Mouse (Mus musculus) intestine, embryonic 14.5 days (tissue): Measurements from ENCODE around the gene Mid1. TPM values are rescaled to one million over a fixed set of nuclear protein-coding genes. Genes with fewer than 3 reads are reported as not detected.

ENCODE experiments used
- ATAC-seq: fragments of 200-750 bp; cut with Nextera tagmentation; replicated peaks from 2 replicates; pipeline ENCODE4 v1.8.0; 2017; ENCODE audit warnings: low read depth, moderate number of reproducible peaks, moderate TSS enrichment, moderate library complexity; ENCODE audit not compliant: low FRiP score, low TSS enrichment
- DNase-seq: peaks from one replicate; pipeline ENCODE4 v3.0.0-alpha.2; 2018; ENCODE audit warnings: low spot score
- H3K27ac ChIP-seq: fragments of 300-500 bp; sonication (generic); 2 replicates; pipeline ENCODE4 v1.5.1; 2014; ENCODE audit warnings: low read depth, mild to moderate bottlenecking, control low read depth
- H3K27me3 ChIP-seq: fragments of 300-500 bp; sonication (generic); replicated peaks from 2 replicates; pipeline ENCODE4 v1.6.1; 2014; ENCODE audit warnings: low read length, control low read depth; ENCODE audit not compliant: control insufficient read depth, insufficient read depth
- H3K36me3 ChIP-seq: fragments of 300-500 bp; sonication (generic); 2 replicates; pipeline ENCODE4 v1.6.1; 2014; ENCODE audit warnings: low read length, control low read depth; ENCODE audit not compliant: control insufficient read depth, insufficient read depth
- H3K4me1 ChIP-seq: fragments of 300-500 bp; sonication (generic); replicated peaks from 2 replicates; pipeline ENCODE4 v1.6.1; 2014; ENCODE audit warnings: low read length, control low read depth, mixed read lengths; ENCODE audit not compliant: control insufficient read depth, insufficient read depth
- H3K4me2 ChIP-seq: fragments of 300-500 bp; sonication (generic); 2 replicates; pipeline ENCODE4 v1.6.1; 2014; ENCODE audit warnings: low read length
- H3K4me3 ChIP-seq: fragments of 300-500 bp; sonication (generic); 2 replicates; pipeline ENCODE4 v1.5.1; 2014; ENCODE audit warnings: low read depth, low read length, control low read depth, mixed read lengths
- H3K9ac ChIP-seq: fragments of 300-500 bp; sonication (generic); 2 replicates; pipeline ENCODE4 v1.6.1; 2014; ENCODE audit warnings: mild to moderate bottlenecking, low read length
- H3K9me3 ChIP-seq: fragments of 300-500 bp; sonication (generic); 2 replicates; pipeline ENCODE4 v1.6.1; 2016; ENCODE audit warnings: low read length, control low read depth; ENCODE audit not compliant: control insufficient read depth
- WGBS: fragments of 180-500 bp; shearing (Covaris S2); extraction: QIAGEN DNeasy Blood & Tissue Kit; methylation state at CpG from one replicate; pipeline ENCODE4 v1.1.7; 2014; 5-methylcytosine and 5-hydroxymethylcytosine counted together
- polyA plus RNA-seq: library from polyadenylated mRNA; unstranded; fragments of >200 nt; fragmentation: Nextera tagmentation; extraction: Ambion mirVana; gene quantifications from 2 replicates; pipeline ENCODE4 v1.2.1, GENCODE M21; 2014

Gene Mid1
- polyA plus RNA-seq = 10.3 and 11.2 TPM in 2 replicates

DNA sequence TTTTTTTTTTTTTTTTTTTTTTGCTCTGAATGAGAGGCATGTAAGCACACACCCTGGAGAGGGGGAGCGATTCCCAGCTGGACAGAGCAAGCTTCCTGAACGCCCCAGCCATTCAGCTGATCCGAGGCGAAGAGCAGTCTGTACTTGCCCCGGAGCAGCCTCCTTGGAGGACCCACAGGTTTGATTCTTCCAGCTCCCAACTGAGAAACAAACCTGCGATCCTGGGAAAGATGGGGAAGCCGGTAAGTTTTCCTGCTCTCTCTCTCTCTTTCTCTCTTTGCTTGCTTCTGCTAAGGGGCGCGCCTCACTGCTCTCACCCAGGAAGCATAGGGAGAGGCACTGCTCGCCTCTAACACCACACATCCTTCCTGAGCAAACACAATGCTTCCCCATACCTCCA lies at the start of gene Mid1:
Gene Mid1, plus strand, starts transcription at position 69 of the 400 bp plus-strand sequence.
- Histone ChIP-seq H3K27ac (peak within 1 kb of the TSS; percentile 47; the same call in 1 of the 2 replicates), H3K4me2 (peak within 1 kb of the TSS; percentile 47), H3K27me3 (no peaks in the 10 kb centered on the region), H3K9me3 (no peaks in the 10 kb centered on the region), H3K36me3 (no peaks in the 10 kb centered on the region), H3K9ac (peak within 1 kb of the TSS; percentile 37; the same call in 1 of the 2 replicates), H3K4me3 (peak within 1 kb of the TSS; percentile 36), H3K4me1 (no peaks in the 10 kb centered on the region)
- peak; percentile 65 for DNase-seq
- 0 out of 2 replicates have a peak, but pooled peaks have one; percentile 62 for ATAC-seq
- WGBS = 11% methylated on average over 8 of the region's 10 CpGs

DNA sequence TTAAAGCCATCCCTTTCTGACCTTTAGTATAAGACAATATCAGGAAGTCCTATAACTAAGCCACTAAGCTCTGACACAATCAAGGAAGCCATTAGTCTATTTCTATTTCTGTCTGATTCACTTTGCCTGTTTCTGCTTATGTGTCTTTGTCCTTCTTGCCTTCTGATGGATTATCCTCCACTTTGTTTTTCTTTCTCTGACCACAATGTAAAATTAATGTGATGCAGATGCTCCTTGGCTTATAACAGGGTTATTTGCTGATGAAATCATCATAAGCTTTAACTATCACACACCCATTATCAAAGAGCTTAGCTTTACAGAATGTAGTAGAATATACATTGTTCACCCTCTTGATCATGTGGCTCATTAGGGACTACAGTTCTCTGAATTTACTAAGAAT lies 11.9 kb upstream of the Mid1 start:
- H3K27ac ChIP-seq = no peak overlapping the region
- H3K9ac ChIP-seq = no peak overlapping the region
- H3K4me3 ChIP-seq = no peak overlapping the region
- no peaks in the 10 kb centered on the region for H3K9me3 ChIP-seq
- no peak overlapping the region for H3K4me2 ChIP-seq
- H3K36me3 ChIP-seq = no peaks in the 10 kb centered on the region
- no peak for DNase-seq
- H3K4me1 ChIP-seq = no peaks in the 10 kb centered on the region
- no peaks in the 10 kb centered on the region; the same call in 1 of the 2 replicates for H3K27me3 ChIP-seq
- no peak for ATAC-seq

DNA sequence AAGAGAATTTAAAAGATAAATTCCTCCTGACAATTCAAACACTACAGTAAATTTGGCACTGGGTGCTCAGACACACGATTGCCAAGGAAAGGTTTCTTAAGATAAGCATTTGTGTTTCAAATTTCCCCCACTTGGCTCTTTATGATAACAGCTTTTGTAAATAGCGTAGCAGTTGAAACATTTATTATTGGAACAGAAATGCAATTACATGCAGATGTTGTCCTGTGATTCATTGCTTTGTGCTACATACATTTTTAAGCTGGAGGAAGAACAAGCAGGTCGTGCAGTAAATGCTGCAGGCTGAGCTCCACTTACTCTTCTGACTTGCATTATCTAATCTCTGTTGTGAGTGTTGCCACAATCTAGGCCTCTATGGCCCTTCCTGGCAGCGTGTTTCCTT lies 8.7 kb upstream of the Mid1 start:
- no peaks in the 10 kb centered on the region for H3K4me1 ChIP-seq
- H3K27ac ChIP-seq = no peak overlapping the region
- no peaks in the 10 kb centered on the region for H3K9me3 ChIP-seq
- no peak overlapping the region for H3K9ac ChIP-seq
- no peaks in the 10 kb centered on the region for H3K36me3 ChIP-seq
- DNase-seq (no peak), ATAC-seq (no peak)
- H3K27me3 ChIP-seq = no peaks in the 10 kb centered on the region
- no peak overlapping the region for H3K4me2 ChIP-seq
- WGBS = 49% methylated on average over 4 of the region's 4 CpGs
- no peak overlapping the region for H3K4me3 ChIP-seq

DNA sequence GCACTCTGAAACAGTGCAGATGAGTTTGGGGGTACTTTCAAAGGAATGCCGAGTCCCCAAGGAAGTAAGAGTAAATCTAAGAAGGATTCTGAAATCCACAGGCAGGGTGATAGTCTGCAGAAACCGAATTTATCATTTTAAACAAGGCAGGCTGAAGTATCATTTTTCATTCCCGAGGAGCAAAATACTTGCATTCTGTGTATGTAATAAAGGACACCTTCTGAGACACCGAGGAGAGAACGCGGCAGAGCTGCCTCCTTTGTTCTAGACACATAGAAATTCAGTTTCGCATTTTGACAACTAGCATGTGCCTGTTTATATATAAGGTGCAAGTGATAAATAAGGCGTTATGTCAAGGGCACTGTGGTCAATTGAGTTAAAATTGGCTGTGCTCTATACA lies 732 bp downstream of the Mid1 start:
- no peak for DNase-seq
- Histone ChIP-seq H3K9ac (peak overlapping the region; percentile 37; the same call in 1 of the 2 replicates), H3K27ac (peak overlapping the region; percentile 47; the same call in 1 of the 2 replicates), H3K4me2 (peak overlapping the region; percentile 47), H3K36me3 (no peaks in the 10 kb centered on the region), H3K27me3 (no peaks in the 10 kb centered on the region), H3K9me3 (no peaks in the 10 kb centered on the region), H3K4me1 (no peaks in the 10 kb centered on the region), H3K4me3 (peak overlapping the region; percentile 36)
- WGBS = 19% methylated on average over 8 of the region's 8 CpGs
- ATAC-seq = no peak

DNA sequence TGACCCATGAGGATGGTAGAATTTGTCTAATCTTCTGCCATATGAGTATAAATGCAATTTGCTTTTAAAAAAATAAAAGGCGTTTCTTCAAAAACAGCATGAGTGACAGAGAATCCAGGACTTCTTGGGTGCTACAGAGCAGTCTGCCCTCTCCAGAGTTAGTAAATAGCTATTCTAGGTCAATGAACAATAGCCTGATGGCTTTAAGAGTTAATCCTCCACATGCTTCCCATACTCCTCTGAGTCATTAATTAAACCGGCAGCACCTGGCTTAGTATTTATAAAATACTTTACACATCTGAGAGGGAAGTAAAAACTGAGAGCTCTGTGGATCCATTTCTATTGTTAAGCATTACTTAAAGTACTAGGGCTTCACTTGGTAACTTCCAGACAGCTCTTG lies 6.2 kb downstream of the Mid1 start:
- no peaks in the 10 kb centered on the region for H3K9me3 ChIP-seq
- 41% methylated on average over 2 of the region's 2 CpGs for WGBS
- no peak overlapping the region for H3K4me3 ChIP-seq
- DNase-seq (no peak), ATAC-seq (no peak)
- no peak overlapping the region for H3K4me2 ChIP-seq
- H3K27ac ChIP-seq = no peak overlapping the region
- no peaks in the 10 kb centered on the region for H3K4me1 ChIP-seq
- no peaks in the 10 kb centered on the region for H3K36me3 ChIP-seq
- H3K9ac ChIP-seq = no peak overlapping the region
- H3K27me3 ChIP-seq = no peaks in the 10 kb centered on the region

DNA sequence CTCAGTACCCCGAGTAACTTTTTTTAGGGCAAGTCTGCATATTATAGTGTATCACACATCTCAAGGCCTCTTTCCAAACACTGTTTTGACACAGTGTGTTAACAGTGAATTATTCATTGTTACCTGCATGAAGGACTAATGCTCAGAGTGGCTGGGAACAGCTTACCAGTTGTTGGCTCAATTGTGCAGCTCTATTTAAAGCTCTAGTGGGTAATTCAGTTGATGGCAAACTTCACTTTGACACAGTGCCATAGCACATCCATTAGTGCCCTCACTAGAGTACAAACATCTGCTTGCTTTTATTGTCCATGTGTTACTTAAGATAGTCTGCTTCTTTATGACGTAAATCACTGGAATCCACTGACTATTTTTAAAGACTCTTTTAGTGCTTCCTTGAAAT lies 6.7 kb downstream of the Mid1 start:
- Histone ChIP-seq H3K4me2 (no peak overlapping the region), H3K27me3 (no peaks in the 10 kb centered on the region), H3K4me3 (no peak overlapping the region), H3K9ac (no peak overlapping the region), H3K36me3 (no peaks in the 10 kb centered on the region), H3K27ac (no peak overlapping the region), H3K4me1 (no peaks in the 10 kb centered on the region), H3K9me3 (no peaks in the 10 kb centered on the region)
- ATAC-seq = no peak
- 36% methylated on average over 2 of the region's 2 CpGs for WGBS
- DNase-seq = no peak

DNA sequence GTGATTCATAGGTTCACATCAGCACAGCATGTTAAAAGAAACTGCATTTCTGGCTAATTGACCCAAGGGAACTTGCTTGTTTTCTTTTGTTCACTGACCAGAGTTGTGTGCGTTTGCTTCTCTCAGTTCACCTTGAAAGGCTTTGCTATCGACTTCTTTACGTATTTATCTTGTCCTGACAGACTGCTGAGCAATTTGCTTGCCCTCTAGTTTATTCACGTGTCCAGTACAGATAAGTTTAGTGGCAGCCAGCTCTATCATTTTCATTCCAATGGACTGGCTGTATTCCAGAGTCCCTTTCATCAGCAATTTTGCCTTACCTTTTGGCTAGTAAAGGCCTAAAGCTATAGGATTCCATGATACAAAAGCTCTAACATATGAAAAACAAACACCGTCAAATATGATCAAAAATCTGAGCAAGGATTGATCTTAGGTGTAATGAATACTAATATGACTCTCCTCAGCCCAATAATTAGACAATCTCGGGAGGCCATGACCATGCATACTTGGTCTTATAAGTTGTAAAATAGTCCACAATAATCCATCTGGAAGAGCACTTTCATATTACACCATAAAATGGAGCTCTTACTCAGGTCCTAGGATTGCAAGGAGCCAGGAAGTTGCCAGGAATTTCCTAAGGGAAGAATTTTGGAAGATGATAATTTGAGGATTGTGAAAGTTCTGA lies 7.4 kb downstream of the Mid1 start:
- no peak overlapping the region for H3K4me2 ChIP-seq
- no peaks in the 10 kb centered on the region for H3K4me1 ChIP-seq
- H3K27me3 ChIP-seq = 0 out of 2 replicates have a peak, but pooled peaks cover 3% of the 10 kb centered on the region
- H3K36me3 ChIP-seq = no peaks in the 10 kb centered on the region
- H3K27ac ChIP-seq = no peak overlapping the region
- DNase-seq (no peak), ATAC-seq (no peak)
- whole genome bisulfite sequencing = 49% methylated on average over 6 of the region's 6 CpGs
- no peak overlapping the region for H3K4me3 ChIP-seq
- H3K9ac ChIP-seq = no peak overlapping the region
- no peaks in the 10 kb centered on the region for H3K9me3 ChIP-seq

DNA sequence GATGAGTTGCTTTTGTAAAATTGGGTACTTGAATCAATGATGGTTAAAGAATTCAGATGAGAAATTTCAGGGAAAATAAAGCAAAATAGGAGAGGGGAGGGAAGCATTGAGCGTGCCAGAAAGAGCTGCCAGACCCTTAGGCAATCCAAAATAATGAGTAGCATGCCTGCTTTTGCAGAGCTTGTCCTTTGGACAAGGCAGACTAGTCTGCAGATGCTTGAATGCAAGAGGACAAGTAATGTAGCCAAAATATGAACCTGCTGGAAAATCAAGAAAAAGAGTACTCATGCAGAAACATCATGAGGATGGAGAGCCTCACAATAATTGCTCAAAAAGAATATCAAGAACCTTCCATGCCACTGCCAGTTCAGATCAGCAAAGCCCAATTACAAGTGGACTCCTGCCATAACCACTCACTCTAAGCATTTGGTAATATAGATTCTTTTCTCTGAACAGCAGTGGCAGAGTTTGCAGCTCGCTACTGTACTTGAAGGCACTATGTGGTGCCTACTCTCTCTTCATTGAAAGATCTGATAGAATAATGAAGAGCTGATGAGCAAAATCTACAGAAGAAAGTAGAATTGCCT lies 19.1 kb downstream of the Mid1 start:
- DNase-seq (no peak), ATAC-seq (no peak)
- H3K4me2 ChIP-seq = no peak overlapping the region
- no peak overlapping the region for H3K9ac ChIP-seq
- H3K9me3 ChIP-seq = no peaks in the 10 kb centered on the region
- no peak overlapping the region for H3K4me3 ChIP-seq
- H3K27me3 ChIP-seq = 0 out of 2 replicates have a peak, but pooled peaks cover 3% of the 10 kb centered on the region
- H3K27ac ChIP-seq = no peak overlapping the region
- WGBS = 93% methylated on average over 2 of the region's 2 CpGs
- H3K36me3 ChIP-seq = no peaks in the 10 kb centered on the region
- no peaks in the 10 kb centered on the region for H3K4me1 ChIP-seq

DNA sequence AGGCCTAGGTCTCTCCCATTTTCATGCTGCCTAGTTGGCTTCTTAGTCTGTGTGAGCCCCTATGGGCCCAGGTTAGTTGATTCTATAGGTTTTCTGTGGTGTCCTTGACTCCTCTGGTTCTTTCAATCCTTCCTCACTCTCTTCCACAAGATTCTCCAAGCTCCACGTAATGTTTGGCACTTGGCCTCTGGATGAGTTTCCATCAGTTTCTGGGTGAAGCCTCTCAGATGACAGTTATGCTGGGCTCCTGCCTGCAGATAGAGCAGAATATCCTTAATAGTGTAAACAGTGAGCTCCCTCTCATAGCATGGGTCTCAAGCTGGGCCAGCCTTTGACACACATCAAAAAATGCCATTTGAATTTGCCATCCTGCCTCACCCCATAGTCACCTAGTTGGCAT lies 38.5 kb downstream of the Mid1 start:
- DNase-seq = no peak
- 71% methylated on average over 1 of the region's 1 CpGs for WGBS
- Histone ChIP-seq H3K9me3 (no peaks in the 10 kb centered on the region), H3K36me3 (no peaks in the 10 kb centered on the region), H3K4me2 (no peak overlapping the region), H3K27me3 (0 out of 2 replicates have a peak, but pooled peaks cover 7% of the 10 kb centered on the region), H3K4me3 (no peak overlapping the region), H3K27ac (no peak overlapping the region), H3K4me1 (no peaks in the 10 kb centered on the region), H3K9ac (no peak overlapping the region)
- no peak for ATAC-seq
